Mouse (Mus musculus) lung, postnatal 0 days (tissue): ENCODE measurements at regions not wholly inside any gene's neighbourhood (a gene's known extent, or its start where the extent isn't known, plus 50 kb on each side); places are given as distances from the start of the nearest gene placed in this dataset.

Experiments used
- ATAC-seq: fragments of 200-750 bp; cut with Nextera tagmentation; 2 replicates; pipeline ENCODE4 v1.8.0; 2017; ENCODE audit warnings: moderate library complexity
- DNase-seq: peaks from one replicate; pipeline ENCODE4 v3.0.0-alpha.2; 2016; ENCODE audit warnings: low spot score
- H3K27ac ChIP-seq: fragments of 300-500 bp; sonication (generic); 2 replicates; pipeline ENCODE4 v1.5.1; 2014; ENCODE audit warnings: antibody characterized with exemption, mild to moderate bottlenecking, low read length, mixed read lengths
- H3K27me3 ChIP-seq: fragments of 300-500 bp; sonication (generic); replicated peaks from 2 replicates; pipeline ENCODE4 v1.6.1; 2014; ENCODE audit warnings: low read length, mixed read lengths; ENCODE audit not compliant: insufficient read depth
- H3K36me3 ChIP-seq: fragments of 300-500 bp; sonication (generic); 2 replicates; pipeline ENCODE4 v1.6.1; 2014; ENCODE audit warnings: low read length, mixed read lengths; ENCODE audit not compliant: insufficient read depth
- H3K4me1 ChIP-seq: fragments of 300-500 bp; sonication (generic); 2 replicates; pipeline ENCODE4 v1.6.1; 2014; ENCODE audit warnings: antibody characterized with exemption, low read depth, low read length, mixed read lengths; ENCODE audit not compliant: insufficient read depth
- H3K4me2 ChIP-seq: fragments of 300-500 bp; sonication (generic); replicated peaks from 2 replicates; pipeline ENCODE4 v1.6.1; 2014; ENCODE audit warnings: low read depth, mild to moderate bottlenecking, low read length, moderate library complexity, mixed read lengths
- H3K4me3 ChIP-seq: fragments of 300-500 bp; sonication (generic); 2 replicates; pipeline ENCODE4 v1.5.1; 2014; ENCODE audit warnings: low read depth, low read length
- H3K9ac ChIP-seq: fragments of 300-500 bp; sonication (generic); replicated peaks from 2 replicates; pipeline ENCODE4 v1.6.1; 2014; ENCODE audit warnings: low read depth, mild to moderate bottlenecking
- H3K9me3 ChIP-seq: fragments of 300-500 bp; sonication (generic); 2 replicates; pipeline ENCODE4 v1.6.1; 2016; ENCODE audit warnings: low read length, mixed read lengths
- CTCF ChIP-seq: IDR thresholded peaks from 2 replicates; pipeline ENCODE4 v1.5.1; 2016; ENCODE audit warnings: antibody characterized with exemption, mild to moderate bottlenecking
- EP300 ChIP-seq: IDR thresholded peaks from 2 replicates; pipeline ENCODE4 v1.6.1; 2016; ENCODE audit warnings: antibody characterized with exemption, mild to moderate bottlenecking, control low read depth
- WGBS: fragments of 180-500 bp; shearing (Covaris S2); extraction: QIAGEN DNeasy Blood & Tissue Kit; methylation state at CpG from one replicate; pipeline ENCODE4 v1.1.7; 2014; 5-methylcytosine and 5-hydroxymethylcytosine counted together

- DNase-seq = no peak
- no peaks in the 10 kb centered on the region for H3K36me3 ChIP-seq
- WGBS = 88% methylated on average over 8 of the region's 8 CpGs
- H3K4me1 ChIP-seq = no peaks in the 10 kb centered on the region
- no peak overlapping the region for H3K4me2 ChIP-seq
- H3K27me3 ChIP-seq = no peaks in the 10 kb centered on the region
- H3K9ac ChIP-seq = no peak overlapping the region
- no peak overlapping the region for H3K27ac ChIP-seq
- TF ChIP-seq EP300 (no peak), CTCF (no peak)
- no peak overlapping the region for H3K4me3 ChIP-seq
- ATAC-seq = no peak
- H3K9me3 ChIP-seq = no peaks in the 10 kb centered on the region
Observed at GRCm38 (mm10) chr10:44640620-44641019, 112.3 kb upstream of the Prdm1 start.

- Histone ChIP-seq H3K9me3 (no peaks in the 10 kb centered on the region), H3K4me2 (no peak overlapping the region), H3K27ac (no peak overlapping the region), H3K9ac (no peak overlapping the region), H3K36me3 (no peaks in the 10 kb centered on the region), H3K4me1 (no peaks in the 10 kb centered on the region), H3K27me3 (no peaks in the 10 kb centered on the region), H3K4me3 (no peak overlapping the region)
- 81% methylated on average over 2 of the region's 2 CpGs for WGBS
- peak; percentile 14 for DNase-seq
- no peak for ATAC-seq
- TF ChIP-seq EP300 (no peak), CTCF (no peak)
Observed at GRCm38 (mm10) chr10:44638678-44639077, 110.4 kb upstream of the Prdm1 start.

GRCm38 (mm10) chr10:44636786-44637185, 108.5 kb upstream of the Prdm1 start:
- WGBS = 76% methylated on average over 3 of the region's 3 CpGs
- DNase-seq = no peak

GRCm38 (mm10) chr10:44636061-44636460, 107.8 kb upstream of the Prdm1 start:
- Histone ChIP-seq H3K9ac (no peak overlapping the region), H3K4me2 (no peak overlapping the region), H3K4me1 (no peaks in the 10 kb centered on the region), H3K9me3 (no peaks in the 10 kb centered on the region), H3K4me3 (no peak overlapping the region), H3K27me3 (no peaks in the 10 kb centered on the region), H3K27ac (no peak overlapping the region), H3K36me3 (no peaks in the 10 kb centered on the region)
- ATAC-seq (no peak), DNase-seq (no peak)
- no peak for TF ChIP-seq CTCF
- TF ChIP-seq EP300 = no peak

More at GRCm38 (mm10) chr10:44636786-44637185, 108.5 kb upstream of the Prdm1 start:
- Histone ChIP-seq H3K4me2 (no peak overlapping the region), H3K27me3 (no peaks in the 10 kb centered on the region), H3K27ac (no peak overlapping the region), H3K9me3 (no peaks in the 10 kb centered on the region), H3K9ac (no peak overlapping the region), H3K36me3 (no peaks in the 10 kb centered on the region), H3K4me1 (no peaks in the 10 kb centered on the region), H3K4me3 (no peak overlapping the region)
- ATAC-seq = no peak
- TF ChIP-seq CTCF = no peak
- no peak for TF ChIP-seq EP300

- TF ChIP-seq CTCF (no peak), EP300 (no peak)
- H3K27ac ChIP-seq = no peak overlapping the region
- no peak overlapping the region for H3K4me3 ChIP-seq
- H3K27me3 ChIP-seq = no peaks in the 10 kb centered on the region
- no peak overlapping the region for H3K4me2 ChIP-seq
- 44% methylated on average over 8 of the region's 8 CpGs for WGBS
- no peak overlapping the region for H3K9ac ChIP-seq
- no peaks in the 10 kb centered on the region for H3K36me3 ChIP-seq
- DNase-seq (no peak), ATAC-seq (no peak)
- no peaks in the 10 kb centered on the region for H3K9me3 ChIP-seq
- H3K4me1 ChIP-seq = no peaks in the 10 kb centered on the region
Observed at GRCm38 (mm10) chr10:44631584-44631983, 103.3 kb upstream of the Prdm1 start.

GRCm38 (mm10) chr10:44630485-44630884, 102.2 kb upstream of the Prdm1 start:
- ATAC-seq (no peak), DNase-seq (no peak)
- H3K4me2 ChIP-seq = no peak overlapping the region
- TF ChIP-seq EP300 = peak; percentile 38; the same call in 1 of the 2 replicates
- TF ChIP-seq CTCF = no peak
- H3K9ac ChIP-seq = no peak overlapping the region
- H3K27me3 ChIP-seq = no peaks in the 10 kb centered on the region
- no peak overlapping the region for H3K4me3 ChIP-seq
- H3K9me3 ChIP-seq = no peaks in the 10 kb centered on the region
- H3K4me1 ChIP-seq = no peaks in the 10 kb centered on the region
- peak overlapping the region; percentile 1; the same call in 1 of the 2 replicates for H3K27ac ChIP-seq
- 48% methylated on average over 13 of the region's 13 CpGs for WGBS
- H3K36me3 ChIP-seq = no peaks in the 10 kb centered on the region

- ATAC-seq (no peak), DNase-seq (no peak)
- Histone ChIP-seq H3K36me3 (no peaks in the 10 kb centered on the region), H3K9me3 (no peaks in the 10 kb centered on the region), H3K27me3 (no peaks in the 10 kb centered on the region), H3K4me1 (no peaks in the 10 kb centered on the region), H3K27ac (no peak overlapping the region), H3K9ac (no peak overlapping the region), H3K4me2 (no peak overlapping the region), H3K4me3 (no peak overlapping the region)
- TF ChIP-seq EP300 (no peak), CTCF (no peak)
- WGBS = 92% methylated on average over 3 of the region's 3 CpGs
Observed at GRCm38 (mm10) chr10:44628387-44628786, 100.1 kb upstream of the Prdm1 start.
